Mouse (Mus musculus): ENCODE data around the gene Pclo.

DNA sequence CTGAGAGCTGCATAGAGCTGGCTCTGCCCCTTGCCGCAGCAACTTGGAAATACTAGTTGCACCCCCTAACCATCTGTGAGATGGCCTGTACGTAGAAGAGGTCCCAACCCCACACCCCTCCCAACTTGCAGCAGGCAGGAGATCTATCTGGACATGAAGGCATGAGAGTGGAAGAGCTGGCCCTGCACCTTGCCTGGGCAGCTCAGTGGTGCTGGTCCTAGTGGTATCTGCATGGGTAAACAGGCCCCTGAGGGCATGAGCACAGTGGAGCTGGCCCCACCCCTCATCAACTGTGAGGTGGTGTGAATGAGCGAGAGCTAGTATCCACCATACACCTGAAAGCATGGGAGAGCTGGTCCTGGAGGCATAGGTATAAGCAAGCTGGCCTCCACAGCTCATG lies 60.9 kb downstream of the Pclo start:
- TF ChIP-seq POLR2A (IDR thresholded peaks at IDR 0.05; ENCODE audit: low read depth, low read length), result no peak
- TF ChIP-seq CTCF (IDR thresholded peaks at IDR 0.05; ENCODE audit: borderline replicate concordance, insufficient read depth, low read length), result no peak

Measured in embryonic fibroblast, embryonic 13.5 days (primary cell).